Mouse (Mus musculus) lung, postnatal 0 days (tissue): ENCODE measurements at regions not wholly inside any gene's neighbourhood (a gene's known extent, or its start where the extent isn't known, plus 50 kb on each side); places are given as distances from the start of the nearest gene placed in this dataset.

ENCODE experiments used
- ATAC-seq: fragments of 200-750 bp; cut with Nextera tagmentation; 2 replicates; pipeline ENCODE4 v1.8.0; 2017; ENCODE audit warnings: moderate library complexity
- DNase-seq: peaks from one replicate; pipeline ENCODE4 v3.0.0-alpha.2; 2016; ENCODE audit warnings: low spot score
- H3K27ac ChIP-seq: fragments of 300-500 bp; sonication (generic); 2 replicates; pipeline ENCODE4 v1.5.1; 2014; ENCODE audit warnings: antibody characterized with exemption, mild to moderate bottlenecking, low read length, mixed read lengths
- H3K27me3 ChIP-seq: fragments of 300-500 bp; sonication (generic); replicated peaks from 2 replicates; pipeline ENCODE4 v1.6.1; 2014; ENCODE audit warnings: low read length, mixed read lengths; ENCODE audit not compliant: insufficient read depth
- H3K36me3 ChIP-seq: fragments of 300-500 bp; sonication (generic); 2 replicates; pipeline ENCODE4 v1.6.1; 2014; ENCODE audit warnings: low read length, mixed read lengths; ENCODE audit not compliant: insufficient read depth
- H3K4me1 ChIP-seq: fragments of 300-500 bp; sonication (generic); 2 replicates; pipeline ENCODE4 v1.6.1; 2014; ENCODE audit warnings: antibody characterized with exemption, low read depth, low read length, mixed read lengths; ENCODE audit not compliant: insufficient read depth
- H3K4me2 ChIP-seq: fragments of 300-500 bp; sonication (generic); replicated peaks from 2 replicates; pipeline ENCODE4 v1.6.1; 2014; ENCODE audit warnings: low read depth, mild to moderate bottlenecking, low read length, moderate library complexity, mixed read lengths
- H3K4me3 ChIP-seq: fragments of 300-500 bp; sonication (generic); 2 replicates; pipeline ENCODE4 v1.5.1; 2014; ENCODE audit warnings: low read depth, low read length
- H3K9ac ChIP-seq: fragments of 300-500 bp; sonication (generic); replicated peaks from 2 replicates; pipeline ENCODE4 v1.6.1; 2014; ENCODE audit warnings: low read depth, mild to moderate bottlenecking
- H3K9me3 ChIP-seq: fragments of 300-500 bp; sonication (generic); 2 replicates; pipeline ENCODE4 v1.6.1; 2016; ENCODE audit warnings: low read length, mixed read lengths
- CTCF ChIP-seq: IDR thresholded peaks from 2 replicates; pipeline ENCODE4 v1.5.1; 2016; ENCODE audit warnings: antibody characterized with exemption, mild to moderate bottlenecking
- EP300 ChIP-seq: IDR thresholded peaks from 2 replicates; pipeline ENCODE4 v1.6.1; 2016; ENCODE audit warnings: antibody characterized with exemption, mild to moderate bottlenecking, control low read depth
- WGBS: fragments of 180-500 bp; shearing (Covaris S2); extraction: QIAGEN DNeasy Blood & Tissue Kit; methylation state at CpG from one replicate; pipeline ENCODE4 v1.1.7; 2014; 5-methylcytosine and 5-hydroxymethylcytosine counted together

DNA sequence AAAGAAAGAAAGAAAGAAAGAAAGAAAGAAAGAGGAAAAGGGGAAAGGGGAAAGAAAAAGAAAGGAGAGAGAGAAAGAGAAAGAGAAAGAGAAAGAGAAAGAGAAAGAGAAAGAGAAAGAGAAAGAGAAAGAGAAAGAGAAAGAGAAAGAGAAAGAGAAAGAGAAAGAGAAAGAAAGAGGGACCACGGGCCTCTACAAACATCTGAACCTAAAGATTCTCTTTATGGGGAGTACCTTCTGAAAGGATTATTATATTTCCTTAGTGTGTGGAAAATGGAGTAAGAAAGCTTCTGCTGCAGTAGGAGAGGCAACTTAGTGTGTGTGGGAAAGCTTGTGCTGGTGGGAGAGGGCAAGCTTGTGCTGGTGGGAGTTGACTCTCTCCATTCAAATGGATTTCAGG, 147.1 kb downstream of the Cth start:
- H3K36me3 ChIP-seq, result no peaks in the 10 kb centered on the region
- no peaks in the 10 kb centered on the region for H3K4me1 ChIP-seq
- ATAC-seq, result no peak
- H3K27ac ChIP-seq, result no peak overlapping the region
- WGBS, result 97% methylated on average over 1 of the region's 1 CpGs
- no peak overlapping the region for H3K9ac ChIP-seq
- no peak overlapping the region for H3K4me2 ChIP-seq
- no peak for DNase-seq
- H3K9me3 ChIP-seq, result no peaks in the 10 kb centered on the region
- no peaks in the 10 kb centered on the region for H3K27me3 ChIP-seq
- no peak overlapping the region for H3K4me3 ChIP-seq
- TF ChIP-seq EP300, result no peak
- no peak for TF ChIP-seq CTCF

DNA sequence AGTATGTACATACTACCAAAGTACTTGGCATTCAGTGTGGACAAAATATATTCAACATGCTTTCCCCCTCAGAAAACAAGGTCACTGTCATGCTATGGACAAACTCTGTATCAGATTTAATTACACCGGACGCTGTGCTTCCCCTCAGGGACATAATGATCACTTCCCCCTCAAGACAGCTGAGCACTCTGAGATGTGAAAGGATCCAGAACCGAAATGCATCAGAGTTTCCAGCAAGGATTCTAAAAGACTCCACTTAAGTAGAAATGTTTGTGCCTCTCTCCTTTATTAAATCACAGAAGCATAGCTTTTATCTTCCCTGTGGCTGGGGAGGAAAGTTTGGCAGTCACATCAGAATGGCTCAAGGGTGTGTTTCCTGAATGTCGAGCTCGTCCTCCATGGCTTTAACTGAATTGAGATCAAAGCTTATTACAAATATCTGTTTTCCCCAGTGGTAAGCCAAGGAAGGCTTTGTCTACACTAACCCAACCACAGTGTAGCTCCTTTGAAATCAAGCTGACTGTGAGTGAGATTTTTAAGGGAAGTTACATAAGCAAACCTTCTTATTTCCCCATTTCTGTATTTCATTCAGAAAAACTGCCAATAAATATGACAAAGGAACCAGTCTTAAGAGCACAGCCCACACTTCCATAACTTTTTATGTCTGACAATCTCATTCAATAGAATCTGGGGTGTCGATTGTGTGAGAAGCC, 161.2 kb downstream of the Cth start:
- Histone ChIP-seq H3K9me3 (0 out of 2 replicates have a peak, but pooled peaks cover 3% of the 10 kb centered on the region), H3K4me2 (no peak overlapping the region), H3K9ac (no peak overlapping the region), H3K4me1 (no peaks in the 10 kb centered on the region), H3K27me3 (no peaks in the 10 kb centered on the region), H3K27ac (no peak overlapping the region), H3K4me3 (no peak overlapping the region), H3K36me3 (no peaks in the 10 kb centered on the region)
- 15% methylated on average over 6 of the region's 6 CpGs for WGBS
- DNase-seq (peak; percentile 16), ATAC-seq (no peak)
- TF ChIP-seq CTCF, result no peak
- TF ChIP-seq EP300, result no peak

DNA sequence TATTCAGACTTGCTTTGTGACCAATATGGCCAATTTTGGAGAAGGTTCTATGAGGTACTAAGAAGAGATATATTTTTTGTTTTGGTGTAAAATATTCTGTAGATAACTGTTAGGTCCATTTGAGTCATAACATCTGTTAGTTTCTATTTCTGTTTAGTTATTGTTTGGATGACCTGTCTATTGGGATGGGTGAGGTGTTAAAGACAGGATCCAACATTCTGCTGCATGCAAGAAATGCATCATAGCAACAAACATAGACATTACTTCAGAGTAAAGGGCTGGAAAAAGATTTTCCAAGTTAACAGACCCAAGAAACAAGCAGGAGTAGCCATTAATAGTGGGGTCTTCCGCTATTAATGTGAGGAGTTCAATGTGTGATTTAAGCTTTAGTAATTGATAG, 165.0 kb downstream of the Cth start:
- no peak overlapping the region for H3K4me3 ChIP-seq
- no peaks in the 10 kb centered on the region for H3K27me3 ChIP-seq
- TF ChIP-seq CTCF (no peak), EP300 (no peak)
- H3K4me2 ChIP-seq, result no peak overlapping the region
- no peak overlapping the region for H3K9ac ChIP-seq
- H3K36me3 ChIP-seq, result no peaks in the 10 kb centered on the region
- no peak for ATAC-seq
- WGBS, result 75% methylated on average over 1 of the region's 1 CpGs
- no peak for DNase-seq
- no peak overlapping the region for H3K27ac ChIP-seq
- H3K9me3 ChIP-seq, result no peaks in the 10 kb centered on the region
- no peaks in the 10 kb centered on the region for H3K4me1 ChIP-seq

DNA sequence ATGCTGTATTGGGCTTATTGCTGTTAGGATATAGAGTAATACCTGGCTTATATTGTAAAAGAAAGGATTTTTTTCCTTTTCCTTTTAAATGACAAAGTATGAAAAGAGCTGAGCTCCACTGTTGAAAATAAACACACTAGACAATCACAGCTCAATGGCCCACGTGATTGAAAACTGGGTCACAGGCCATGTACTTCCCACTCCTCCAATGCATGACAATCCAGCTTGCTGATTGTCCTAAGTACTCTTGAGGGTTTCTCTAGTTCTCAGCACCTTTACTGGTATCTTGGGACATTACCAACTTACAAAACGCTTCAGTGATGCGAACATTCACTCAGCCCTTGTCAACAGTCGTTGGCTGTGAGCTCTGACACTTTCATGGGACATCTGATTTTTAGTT, 170.1 kb downstream of the Cth start:
- Histone ChIP-seq H3K9ac (no peak overlapping the region), H3K9me3 (no peaks in the 10 kb centered on the region), H3K4me2 (no peak overlapping the region), H3K27ac (no peak overlapping the region), H3K4me1 (no peaks in the 10 kb centered on the region), H3K36me3 (no peaks in the 10 kb centered on the region), H3K4me3 (no peak overlapping the region), H3K27me3 (no peaks in the 10 kb centered on the region)
- no peak for TF ChIP-seq EP300
- TF ChIP-seq CTCF, result no peak
- DNase-seq (no peak), ATAC-seq (no peak)
- WGBS, result 64% methylated on average over 4 of the region's 4 CpGs

DNA sequence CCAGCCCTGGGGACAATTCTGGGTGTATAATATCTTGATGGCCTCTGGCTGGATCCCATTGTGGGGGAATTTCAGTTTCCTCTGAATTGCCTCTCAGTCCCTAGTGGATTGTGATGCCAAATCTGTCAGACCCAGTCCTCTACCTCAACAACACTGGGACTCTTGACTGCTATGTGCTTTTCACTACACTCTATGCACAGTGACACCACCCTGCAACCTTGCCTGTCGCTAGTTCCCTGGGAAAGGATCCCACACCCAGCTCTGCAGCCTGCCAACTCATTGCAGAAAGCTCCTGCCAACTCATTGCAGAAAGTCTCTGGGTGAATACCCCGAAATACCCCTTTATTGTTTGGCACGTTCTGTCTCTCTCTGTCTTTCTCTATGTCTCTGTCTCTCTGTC, 174.6 kb downstream of the Cth start:
- no peak for DNase-seq
- TF ChIP-seq EP300, result no peak
- no peak for TF ChIP-seq CTCF
- 63% methylated on average over 3 of the region's 3 CpGs for WGBS

DNA sequence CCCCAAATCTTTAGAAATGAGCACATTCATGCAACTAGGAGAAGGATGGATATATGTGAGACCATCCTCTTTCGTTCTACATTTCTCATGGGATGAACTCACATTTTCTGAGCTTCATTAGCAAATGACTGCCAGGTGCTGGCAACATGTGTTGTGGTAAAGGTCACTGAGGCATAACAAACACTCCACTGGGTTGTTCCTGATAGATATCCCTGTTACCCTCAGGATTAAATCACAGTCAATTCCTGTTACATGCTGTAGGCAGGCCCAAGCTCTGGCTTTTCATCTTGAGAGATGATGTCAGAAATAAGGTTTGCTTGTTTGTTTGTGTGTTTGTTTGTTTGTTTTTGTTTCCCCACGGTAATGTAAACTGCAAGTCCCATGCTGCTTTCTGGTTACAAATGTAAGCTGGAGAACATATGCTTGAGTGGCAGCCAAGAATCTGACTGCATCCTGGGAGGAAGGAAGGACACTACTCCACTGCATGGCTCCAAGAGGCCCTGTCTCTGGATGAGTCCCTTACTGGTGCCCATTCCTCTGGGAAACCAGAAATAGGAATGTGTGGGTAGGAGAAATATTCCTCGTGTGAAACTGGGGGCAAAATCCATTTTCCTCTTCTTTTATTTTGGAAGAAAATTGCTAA, 176.4 kb downstream of the Cth start:
- no peak for TF ChIP-seq EP300
- no peak for TF ChIP-seq CTCF
- Histone ChIP-seq H3K4me3 (no peak overlapping the region), H3K4me2 (no peak overlapping the region), H3K27me3 (no peaks in the 10 kb centered on the region), H3K36me3 (no peaks in the 10 kb centered on the region), H3K4me1 (no peaks in the 10 kb centered on the region), H3K9ac (no peak overlapping the region), H3K9me3 (no peaks in the 10 kb centered on the region), H3K27ac (no peak overlapping the region)
- ATAC-seq (no peak), DNase-seq (no peak)
- WGBS, result 48% methylated on average over 3 of the region's 3 CpGs

More for the DNA sequence above, 174.6 kb downstream of the Cth start:
- no peak overlapping the region for H3K4me3 ChIP-seq
- no peaks in the 10 kb centered on the region for H3K4me1 ChIP-seq
- no peaks in the 10 kb centered on the region for H3K27me3 ChIP-seq
- no peaks in the 10 kb centered on the region for H3K36me3 ChIP-seq
- no peak overlapping the region for H3K4me2 ChIP-seq
- no peak overlapping the region for H3K9ac ChIP-seq
- H3K27ac ChIP-seq, result no peak overlapping the region
- no peak for ATAC-seq
- no peaks in the 10 kb centered on the region for H3K9me3 ChIP-seq
